14 mouse cellular contexts compared by ENCODE assay signal in the genomic region with DNA sequence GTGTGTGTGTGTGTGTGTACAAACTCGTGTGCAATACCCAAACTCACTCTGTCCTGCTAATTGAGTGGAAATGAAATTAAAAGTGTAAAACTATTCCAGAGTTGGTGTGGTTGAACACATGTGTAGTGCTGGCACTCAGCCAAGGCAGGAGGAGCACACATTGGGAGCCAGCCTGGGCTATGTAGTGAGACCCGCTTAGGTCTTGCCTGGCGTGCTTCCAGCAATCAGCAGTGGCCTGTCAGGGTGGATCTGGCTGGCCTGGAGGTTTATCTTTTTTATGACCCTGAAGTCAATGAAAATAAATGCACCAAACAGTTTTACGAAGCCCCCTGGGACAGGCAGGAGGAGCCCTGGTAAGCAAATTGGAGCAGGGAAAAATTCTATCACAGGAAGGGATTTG.
A peak's percentile ranks its signal among the peaks of the same experiment; 100 is the strongest.
DNase-seq lines count a peak whose midpoint lies in the region; TF ChIP-seq lines count a peak whose summit lies in the region.
"Had no signal": no experiment of that assay in that cellular context is flagged by ENCODE, and none has a peak within 500 bp of the region (broad histone marks: within the 10 kb centered on the region; RNA-seq: fewer than 3 reads in every experiment).

No protein-coding gene starts in this region.

- WGBS in lung, adult 2 months: 57% methylated on average over 4 of the region's 4 CpGs

- intact Hi-C loops in gastrocnemius, postnatal 36 days (cut with DNase I): no loop called here

- peaks cover 6% of the 10 kb centered on the region for H3K4me1 ChIP-seq in lung, adult 2 months (ENCODE audit: control insufficient read depth, insufficient read depth, low read length)

- peak; percentile 28 for DNase-seq in gastrocnemius, adult 18-20 months (ENCODE audit: low spot score)
- no peak for DNase-seq in gastrocnemius, postnatal 36 days
- DNase-seq in kidney, postnatal 10 days: peak; percentile 61
- no peak for DNase-seq in kidney, adult 11 months
- peak; percentile 24 for DNase-seq in urinary bladder, postnatal 14 days (ENCODE audit: low spot score)
- DNase-seq in urinary bladder, postnatal 4 days (ENCODE audit: low spot score in 2 of 2): no peak
- no peak for DNase-seq in lung, adult 2 months
- no peak for DNase-seq in cerebellum, adult 18-20 months
- DNase-seq: cerebellum, adult 8-10 months; liver, embryonic 13.5 days; lung, postnatal 36 days; right cerebral cortex, postnatal 25 days; thymus, adult 2 months had no signal

- TF ChIP-seq CTCF in lung, adult 2 months (IDR thresholded peaks at IDR 0.05; ENCODE audit: insufficient read depth, low read length): no peak

- TF ChIP-seq POLR2A in lung, adult 2 months (IDR thresholded peaks at IDR 0.05; ENCODE audit: borderline replicate concordance, extremely low read depth, low read depth, low read length): no peak

- no peak overlapping the region for H3K4me3 ChIP-seq in lung, adult 2 months (replicated peaks; ENCODE audit: extremely low read depth, low read depth, low read length)
- H3K4me3 ChIP-seq: liver, embryonic 13.5 days; midbrain, embryonic 13.5 days had no signal

Comparison
In these comparisons a context has a peak if more than half of its experiments do, and no peak if none do; other contexts are left out.
1. DNase-seq: peak in gastrocnemius, adult 18-20 months (single experiment), kidney, postnatal 10 days (single experiment) and urinary bladder, postnatal 14 days (single experiment); none in gastrocnemius, postnatal 36 days (0 of 2), kidney, adult 11 months (single experiment), urinary bladder, postnatal 4 days (0 of 2), lung, adult 2 months (single experiment) and cerebellum, adult 18-20 months (0 of 2).